Mouse (Mus musculus): ENCODE measurements around the gene Isoc2b. TPM values are rescaled to one million over a fixed set of nuclear protein-coding genes. Genes with fewer than 3 reads are reported as not detected.
"Not testable (repeated sequence)": the region's sequence is repeated elsewhere in the genome, so short reads cannot be mapped to it uniquely, and the experiment has no call there.

Isoc2b gene
- polyA plus RNA-seq, 2 experiments from 2014 or later, result 34.4 to 50.2 TPM

GRCm38 (mm10) chr7:4865579-4866493, 4.2 kb downstream of the Isoc2b start:
- peak; percentile 100 for ATAC-seq

GRCm38 (mm10) chr7:4865090-4865489, 5.0 kb downstream of the Isoc2b start:
- no peak for ATAC-seq

DNA sequence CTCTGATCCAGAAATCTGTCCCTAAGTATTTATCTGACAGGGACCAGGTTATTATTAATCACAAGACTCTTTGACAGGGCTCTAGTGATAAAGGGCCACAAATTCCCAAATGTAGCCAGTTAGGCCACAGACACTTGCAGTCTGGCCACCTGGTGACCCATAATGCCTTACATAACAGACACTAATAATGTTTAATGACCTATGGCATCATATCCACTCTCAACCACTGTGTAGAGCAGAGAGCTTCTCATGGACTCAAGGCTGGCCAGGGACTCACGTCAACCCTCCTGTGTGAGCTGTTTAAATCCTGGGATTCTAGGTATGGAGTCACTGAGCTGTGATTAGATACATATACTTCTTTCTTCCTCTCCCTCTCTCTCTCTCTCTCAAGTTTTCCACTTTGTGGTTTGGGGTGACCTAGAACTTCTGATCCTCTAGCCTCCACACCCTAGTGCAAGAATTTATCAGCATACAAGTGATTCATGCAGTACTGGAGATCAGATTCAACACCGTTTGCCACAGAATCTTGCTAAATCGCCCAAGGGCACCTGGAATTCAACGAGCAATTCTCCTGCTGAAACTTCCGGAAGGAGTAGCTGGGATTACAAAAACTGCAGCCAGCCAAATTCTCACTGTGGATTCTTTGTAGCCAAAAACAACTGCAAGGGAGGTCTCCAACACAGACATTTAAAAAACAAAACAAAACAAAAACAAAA, 5.8 kb downstream of the Isoc2b start:
- ATAC-seq, result no peak

DNA sequence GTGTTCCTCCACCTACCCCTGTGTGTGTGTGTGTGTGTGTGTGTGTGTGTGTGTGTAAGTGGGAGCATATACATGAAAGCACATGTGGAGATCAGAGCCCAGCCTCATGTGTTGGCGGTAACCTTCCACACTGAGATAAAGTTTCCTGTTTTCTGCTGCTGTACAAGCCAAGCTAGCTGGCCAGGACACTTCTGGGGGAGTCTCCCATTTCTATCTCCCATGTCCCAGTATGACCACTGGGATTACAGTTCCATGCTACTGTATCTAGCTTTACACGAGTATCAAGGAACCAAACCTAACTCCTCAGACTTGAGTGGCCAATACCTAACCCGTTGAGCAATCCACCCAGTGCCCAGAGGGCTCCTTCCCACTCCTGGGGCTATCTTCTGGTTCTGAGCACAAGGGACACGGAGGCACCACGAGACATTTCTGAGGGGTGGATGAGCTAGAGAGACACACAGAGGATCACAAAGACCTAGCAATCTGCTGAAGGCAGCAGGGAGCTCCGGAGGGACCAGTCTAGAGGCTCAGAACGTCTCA, 6.4 kb downstream of the Isoc2b start:
- no peak for ATAC-seq

DNA sequence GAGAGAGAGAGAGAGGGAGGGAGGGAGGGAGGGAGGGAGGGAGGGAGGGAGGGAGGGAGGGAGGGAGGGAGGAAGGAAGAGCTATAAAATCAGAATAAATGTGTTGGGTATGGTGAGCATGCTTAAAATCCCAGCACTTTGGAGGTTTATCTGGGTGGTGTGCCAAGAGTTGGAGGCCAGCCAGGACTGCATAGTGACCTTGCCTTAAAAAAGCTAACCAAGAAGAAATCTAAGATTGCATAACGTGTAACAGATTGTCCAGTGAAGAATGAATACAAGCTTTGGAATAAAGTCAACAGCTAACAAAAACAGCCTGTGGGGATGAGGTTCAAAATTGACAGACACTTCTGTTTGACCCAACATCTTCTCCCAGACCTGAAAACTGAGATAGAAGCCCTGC, 7.0 kb downstream of the Isoc2b start:
- ATAC-seq, result no peak

GRCm38 (mm10) chr7:4860926-4861325, 9.1 kb downstream of the Isoc2b start:
- ATAC-seq, result not testable (repeated sequence)

DNA sequence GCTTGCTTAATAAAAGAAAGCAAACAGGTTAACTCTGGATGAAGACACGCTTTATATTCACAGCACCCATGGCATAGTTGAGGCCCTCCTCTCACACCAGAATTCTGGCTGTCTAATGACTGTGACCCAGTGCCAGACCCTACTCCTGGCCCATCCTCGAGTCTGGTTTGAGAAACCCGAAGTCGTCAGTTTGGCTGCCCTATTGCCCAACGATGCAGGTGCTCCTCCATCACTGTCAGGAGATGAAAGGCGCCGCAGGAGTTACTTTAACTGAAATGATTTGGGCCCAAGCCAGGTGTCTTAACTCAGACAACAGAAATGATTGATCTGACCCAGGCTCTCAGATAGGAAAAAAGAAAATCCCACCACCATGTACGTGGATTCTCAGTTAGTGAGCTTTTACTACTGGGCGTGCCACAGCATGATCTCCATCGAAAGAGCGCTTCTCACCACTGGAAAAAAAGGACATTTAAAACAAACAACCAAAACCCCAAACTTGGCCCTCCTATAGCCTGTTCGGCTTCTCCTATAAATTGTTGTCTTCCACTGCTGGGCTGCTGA, 10.6 kb downstream of the Isoc2b start:
- no peak for ATAC-seq

DNA sequence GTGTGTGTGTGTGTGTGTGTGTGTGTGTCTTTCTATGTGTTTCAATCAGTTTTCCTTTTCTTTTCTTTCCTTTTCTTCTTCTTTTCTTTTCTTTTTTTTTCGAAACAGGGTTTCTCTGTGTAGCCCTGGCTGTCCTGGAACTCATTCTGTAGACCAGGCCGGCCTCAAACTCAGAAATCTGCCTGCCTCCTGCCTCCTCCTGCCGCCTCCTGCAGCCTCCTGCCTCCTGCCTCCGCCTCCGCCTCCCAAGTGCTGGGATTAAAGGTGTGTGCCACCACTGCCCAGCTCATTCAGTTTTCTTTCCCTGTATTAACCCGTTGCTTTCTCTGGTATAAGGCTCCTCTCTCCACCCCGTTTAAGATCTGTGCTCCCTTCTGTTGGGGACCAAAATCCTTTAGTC, 12.7 kb downstream of the Isoc2b start:
- no peak for ATAC-seq

- no peak for ATAC-seq
These were observed 13.6 kb downstream of the Isoc2b start for GRCm38 (mm10) chr7:4856508-4856907.

- ATAC-seq, result no peak
These were observed 16.4 kb downstream of the Isoc2b start for GRCm38 (mm10) chr7:4853613-4854012.

- ATAC-seq, result no peak
These were observed 18.8 kb downstream of the Isoc2b start for GRCm38 (mm10) chr7:4851315-4851688.

- no peak for ATAC-seq
These were observed 19.3 kb downstream of the Isoc2b start for GRCm38 (mm10) chr7:4850621-4851314.

- ATAC-seq, result no peak
These were observed 20.7 kb downstream of the Isoc2b start for GRCm38 (mm10) chr7:4849372-4849771.

- ATAC-seq, result no peak
These were observed 25.1 kb downstream of the Isoc2b start for GRCm38 (mm10) chr7:4844917-4845309.

GRCm38 (mm10) chr7:4844245-4844916, 25.7 kb downstream of the Isoc2b start, which contains the start of gene Shisa7:
Gene Shisa7, minus strand, starts transcription at chr7:4844696.
- ATAC-seq, result no peak

GRCm38 (mm10) chr7:4843604-4844244, 26.3 kb downstream of the Isoc2b start:
- no peak for ATAC-seq

- no peak for ATAC-seq
These were observed 27.4 kb downstream of the Isoc2b start for GRCm38 (mm10) chr7:4842634-4843131.

DNA sequence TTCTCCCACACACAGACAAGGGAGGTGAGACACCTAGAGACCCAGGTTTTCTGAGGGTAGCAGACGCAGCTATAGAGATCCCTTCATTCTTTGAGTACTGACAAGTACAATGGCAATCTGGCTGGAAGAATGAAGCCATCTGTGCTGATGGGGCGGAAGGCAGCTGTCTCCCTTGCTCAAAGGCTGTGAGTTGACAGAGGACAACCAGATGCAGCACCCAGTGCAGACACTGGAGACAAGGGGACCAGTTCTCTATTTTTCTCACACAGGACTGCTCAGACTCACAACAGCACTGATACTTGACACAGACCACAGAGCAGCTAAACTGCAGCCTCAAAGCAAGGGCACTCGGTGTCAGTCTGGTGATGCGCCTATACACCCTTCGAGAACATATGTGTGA, 28.0 kb downstream of the Isoc2b start:
- ATAC-seq, result no peak

- ATAC-seq, result no peak
These were observed 32.4 kb downstream of the Isoc2b start for GRCm38 (mm10) chr7:4837639-4838038.

DNA sequence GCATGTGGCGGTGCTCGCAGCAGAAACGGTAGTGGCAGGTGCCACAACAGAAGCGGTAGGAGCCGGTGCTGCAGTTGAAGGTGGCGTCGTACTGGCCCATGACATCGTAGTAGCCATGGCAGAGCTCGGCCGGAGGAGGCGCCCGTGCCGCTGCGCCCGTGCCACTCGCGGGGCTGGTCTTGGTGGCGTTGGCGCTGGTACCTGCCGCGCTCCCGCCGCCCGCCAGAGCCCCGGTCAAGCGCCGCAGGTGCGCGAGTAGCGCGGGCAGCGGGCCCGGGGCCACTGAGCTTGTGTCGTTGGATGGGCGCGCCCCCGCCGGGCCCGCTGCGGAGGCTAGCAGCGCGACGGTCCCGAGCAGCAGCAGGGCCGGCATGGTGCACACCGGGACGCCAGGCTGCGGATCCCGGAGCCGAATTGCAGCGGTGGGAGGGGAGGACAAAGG, 33.7 kb downstream of the Isoc2b start:
- peak; percentile 90 for ATAC-seq
